Mouse (Mus musculus) midbrain, embryonic 13.5 days (tissue): ENCODE results near the gene Mcur1. TPM values are rescaled to one million over a fixed set of nuclear protein-coding genes. Genes with fewer than 3 reads are reported as not detected.

Experiments used
- ATAC-seq: fragments of 200-750 bp; cut with Nextera tagmentation; 2 replicates; pipeline ENCODE4 v1.8.0; 2017; ENCODE audit warnings: mild to moderate bottlenecking, moderate TSS enrichment, moderate library complexity
- H3K27ac ChIP-seq: fragments of 300-500 bp; sonication (generic); 2 replicates; pipeline ENCODE4 v1.5.1; 2015; ENCODE audit warnings: inconsistent platforms, mild to moderate bottlenecking, moderate library complexity
- H3K27me3 ChIP-seq: fragments of 300-500 bp; sonication (generic); 2 replicates; pipeline ENCODE4 v1.6.1; 2015; ENCODE audit warnings: mild to moderate bottlenecking, inconsistent platforms
- H3K36me3 ChIP-seq: fragments of 300-500 bp; sonication (generic); 2 replicates; pipeline ENCODE4 v1.6.1; 2015; ENCODE audit warnings: mild to moderate bottlenecking, inconsistent platforms
- H3K4me1 ChIP-seq: fragments of 300-500 bp; sonication (generic); replicated peaks from 2 replicates; pipeline ENCODE4 v1.6.1; 2015; ENCODE audit warnings: inconsistent platforms
- H3K4me2 ChIP-seq: fragments of 300-500 bp; sonication (generic); replicated peaks from 2 replicates; pipeline ENCODE4 v1.6.1; 2015; ENCODE audit warnings: moderate library complexity, mild to moderate bottlenecking, inconsistent platforms
- H3K4me3 ChIP-seq: fragments of 300-500 bp; sonication (generic); replicated peaks from 2 replicates; pipeline ENCODE4 v1.5.1; 2015; ENCODE audit warnings: mild to moderate bottlenecking, inconsistent platforms
- H3K9ac ChIP-seq: fragments of 300-500 bp; sonication (generic); replicated peaks from 2 replicates; pipeline ENCODE4 v1.6.1; 2015; ENCODE audit warnings: mild to moderate bottlenecking, inconsistent platforms
- H3K9me3 ChIP-seq: fragments of 300-500 bp; sonication (generic); 2 replicates; pipeline ENCODE4 v1.6.1; 2016; ENCODE audit warnings: mild to moderate bottlenecking, inconsistent platforms
- WGBS: fragments of 180-500 bp; shearing (Covaris S2); methylation state at CpG from one replicate; pipeline ENCODE4 v1.1.7; 2015; 5-methylcytosine and 5-hydroxymethylcytosine counted together
- polyA plus RNA-seq: library from polyadenylated mRNA; unstranded; fragments of >200 nt; fragmentation: Nextera tagmentation; extraction: Ambion mirVana; gene quantifications from 2 replicates; pipeline ENCODE4 v1.2.1, GENCODE M21; 2015

Gene Mcur1
- polyA plus RNA-seq, 1 experiment from 2014 or later: 8.2 TPM

DNA sequence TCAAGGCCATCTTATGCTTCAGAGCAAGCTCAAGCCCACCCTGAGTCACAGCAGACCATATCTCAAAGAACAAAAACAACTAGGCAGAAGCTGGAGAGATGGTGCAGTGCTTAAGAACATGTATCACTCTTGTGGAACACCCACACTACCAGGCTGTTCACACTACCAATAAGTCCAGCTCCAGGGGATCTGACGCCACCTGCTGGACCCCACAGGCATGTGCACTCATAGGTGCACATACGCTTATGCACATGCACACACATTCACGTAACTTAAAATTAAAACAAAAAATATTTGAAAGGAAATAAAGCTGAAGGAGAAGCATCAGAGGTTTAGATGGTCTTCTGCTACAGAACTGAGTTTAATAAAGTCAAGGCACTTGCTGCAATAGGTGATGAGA is 62.2 kb downstream of the Mcur1 start:
- Histone ChIP-seq H3K4me1 (peaks cover 10% of the 10 kb centered on the region), H3K4me2 (no peak overlapping the region), H3K27ac (no peak overlapping the region), H3K27me3 (no peaks in the 10 kb centered on the region), H3K9ac (no peak overlapping the region), H3K9me3 (no peaks in the 10 kb centered on the region), H3K36me3 (no peaks in the 10 kb centered on the region), H3K4me3 (no peak overlapping the region)
- 93% methylated on average over 3 of the region's 3 CpGs for WGBS
- ATAC-seq: no peak

DNA sequence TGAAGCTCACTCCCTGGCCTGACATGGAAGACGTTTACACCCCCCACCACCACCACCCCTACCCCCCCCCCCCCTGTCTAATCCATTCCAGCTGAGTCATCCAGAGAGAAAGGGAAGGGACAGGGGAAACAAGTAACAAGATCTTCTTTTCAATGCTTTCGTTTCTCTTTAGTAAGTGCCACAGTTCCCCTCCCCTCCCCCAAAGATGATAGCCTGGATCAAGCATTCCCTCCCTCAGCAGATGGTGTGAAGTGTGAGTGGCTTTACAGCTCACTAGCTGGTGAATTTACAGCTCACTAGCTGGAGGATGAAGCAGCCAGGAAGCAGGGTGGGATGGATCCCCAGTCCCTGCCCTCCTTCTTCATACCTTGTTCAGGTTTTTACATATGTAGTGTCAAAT is 63.3 kb downstream of the Mcur1 start:
- no peak overlapping the region for H3K27ac ChIP-seq
- no peaks in the 10 kb centered on the region for H3K36me3 ChIP-seq
- H3K9ac ChIP-seq: no peak overlapping the region
- H3K4me1 ChIP-seq: peaks cover 13% of the 10 kb centered on the region
- no peak overlapping the region for H3K4me3 ChIP-seq
- WGBS: 12% methylated on average over 2 of the region's 2 CpGs
- ATAC-seq: no peak
- H3K9me3 ChIP-seq: no peaks in the 10 kb centered on the region
- H3K4me2 ChIP-seq: no peak overlapping the region
- H3K27me3 ChIP-seq: no peaks in the 10 kb centered on the region

DNA sequence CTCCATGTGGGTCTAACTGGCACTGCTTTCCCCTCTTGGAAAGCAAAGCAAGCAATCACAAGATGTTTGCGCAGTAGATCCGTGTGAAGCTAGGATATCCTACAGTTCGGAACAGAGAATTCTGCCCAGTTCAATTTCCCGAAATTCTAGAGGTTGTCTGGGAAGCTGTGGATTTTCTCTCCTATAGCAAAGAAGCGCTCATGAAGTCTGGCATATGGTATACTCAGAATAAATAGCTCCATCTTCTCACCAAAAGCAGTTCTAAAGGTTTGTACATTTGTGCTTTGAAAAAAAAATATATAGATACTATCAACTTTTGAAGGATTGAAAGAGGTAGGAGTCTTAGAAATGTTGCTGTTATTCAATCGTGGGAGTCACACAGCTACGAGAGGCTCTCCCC is 64.3 kb downstream of the Mcur1 start:
- Histone ChIP-seq H3K4me1 (peaks cover 13% of the 10 kb centered on the region), H3K9me3 (no peaks in the 10 kb centered on the region), H3K36me3 (no peaks in the 10 kb centered on the region), H3K4me2 (no peak overlapping the region), H3K4me3 (no peak overlapping the region), H3K27me3 (no peaks in the 10 kb centered on the region), H3K27ac (no peak overlapping the region), H3K9ac (no peak overlapping the region)
- no peak for ATAC-seq
- WGBS: 94% methylated on average over 7 of the region's 7 CpGs

DNA sequence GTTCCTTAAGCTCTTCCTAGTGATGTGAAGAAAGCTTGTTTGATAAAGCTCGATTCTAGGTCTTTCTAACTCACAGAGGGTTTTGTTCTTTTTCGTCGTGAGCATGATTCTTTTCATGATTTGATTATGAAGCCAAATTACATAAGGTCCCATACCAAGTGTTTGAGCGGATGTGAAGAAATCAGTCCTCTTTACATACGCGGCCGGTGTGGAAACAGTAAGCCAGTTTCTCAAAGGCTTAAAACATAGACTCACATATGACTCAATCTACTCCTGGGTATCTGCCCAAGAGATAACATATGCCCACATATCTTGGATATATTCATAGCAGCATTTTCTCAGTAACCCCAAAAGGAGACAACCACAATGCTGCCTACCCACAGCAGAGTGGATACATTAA is 66.3 kb downstream of the Mcur1 start:
- H3K4me1 ChIP-seq: peaks cover 13% of the 10 kb centered on the region
- ATAC-seq: no peak
- no peaks in the 10 kb centered on the region for H3K9me3 ChIP-seq
- no peak overlapping the region for H3K4me3 ChIP-seq
- 0 out of 2 replicates have a peak overlapping the region, but pooled peaks have one; percentile 19 for H3K27ac ChIP-seq
- no peak overlapping the region for H3K9ac ChIP-seq
- no peaks in the 10 kb centered on the region for H3K36me3 ChIP-seq
- H3K4me2 ChIP-seq: no peak overlapping the region
- no peaks in the 10 kb centered on the region for H3K27me3 ChIP-seq
- WGBS: 93% methylated on average over 7 of the region's 7 CpGs

DNA sequence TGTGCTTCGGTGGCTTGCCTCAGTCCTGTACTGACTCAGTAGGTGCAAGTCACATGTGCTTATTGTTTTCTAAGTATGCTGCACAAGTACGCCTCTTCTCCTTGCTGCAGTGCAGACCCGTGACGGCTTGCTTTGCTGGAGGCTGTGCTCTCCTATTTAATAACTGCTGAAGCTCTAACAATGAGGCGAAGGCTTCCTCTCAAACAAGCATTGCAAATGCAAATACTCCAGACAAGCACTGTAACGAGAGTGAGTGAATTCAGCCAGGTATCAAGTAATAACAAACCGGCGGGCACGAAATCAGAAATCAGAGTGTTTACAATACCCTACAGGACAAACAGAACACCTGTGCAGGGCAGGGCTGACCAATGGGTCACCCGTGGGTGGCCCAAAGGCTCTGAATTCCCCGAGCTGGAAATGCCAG is 66.9 kb downstream of the Mcur1 start:
- Histone ChIP-seq H3K9ac (no peak overlapping the region), H3K27me3 (no peaks in the 10 kb centered on the region), H3K36me3 (no peaks in the 10 kb centered on the region), H3K4me1 (peaks cover 13% of the 10 kb centered on the region), H3K4me2 (no peak overlapping the region), H3K4me3 (no peak overlapping the region), H3K9me3 (no peaks in the 10 kb centered on the region), H3K27ac (peak overlapping the region; percentile 19; the same call in 1 of the 2 replicates)
- WGBS: 61% methylated on average over 11 of the region's 11 CpGs
- 0 out of 2 replicates have a peak, but pooled peaks have one; percentile 60 for ATAC-seq

Other genes starting within 250 kb of the Mcur1 start
- 40.8 and 41.7 TPM in 2 replicates for gene Sirt5, start 194.7 kb downstream of the Mcur1 start, polyA plus RNA-seq
- gene Nol7, start 161.8 kb downstream of the Mcur1 start, polyA plus RNA-seq: 180 and 182 TPM in 2 replicates
- gene Ranbp9, start 78.9 kb downstream of the Mcur1 start, polyA plus RNA-seq: 11.7 and 14.4 TPM in 2 replicates
- gene Rnf182, start 55.5 kb upstream of the Mcur1 start, polyA plus RNA-seq: 20.4 and 29.8 TPM in 2 replicates
- gene Cd83, start 224.6 kb upstream of the Mcur1 start, polyA plus RNA-seq: 8.0 and 8.1 TPM in 2 replicates